Mouse (Mus musculus) layer of hippocampus, adult 9-10 months (tissue): Measurements from ENCODE around the gene Tigd4.
A peak's percentile ranks its signal among the peaks of the same experiment; 100 is the strongest.

Experiments used
- DNase-seq: peaks from one replicate; pipeline ENCODE4 v3.0.0; 2022; ENCODE audit warnings: low spot score

The Tigd4 gene

DNA sequence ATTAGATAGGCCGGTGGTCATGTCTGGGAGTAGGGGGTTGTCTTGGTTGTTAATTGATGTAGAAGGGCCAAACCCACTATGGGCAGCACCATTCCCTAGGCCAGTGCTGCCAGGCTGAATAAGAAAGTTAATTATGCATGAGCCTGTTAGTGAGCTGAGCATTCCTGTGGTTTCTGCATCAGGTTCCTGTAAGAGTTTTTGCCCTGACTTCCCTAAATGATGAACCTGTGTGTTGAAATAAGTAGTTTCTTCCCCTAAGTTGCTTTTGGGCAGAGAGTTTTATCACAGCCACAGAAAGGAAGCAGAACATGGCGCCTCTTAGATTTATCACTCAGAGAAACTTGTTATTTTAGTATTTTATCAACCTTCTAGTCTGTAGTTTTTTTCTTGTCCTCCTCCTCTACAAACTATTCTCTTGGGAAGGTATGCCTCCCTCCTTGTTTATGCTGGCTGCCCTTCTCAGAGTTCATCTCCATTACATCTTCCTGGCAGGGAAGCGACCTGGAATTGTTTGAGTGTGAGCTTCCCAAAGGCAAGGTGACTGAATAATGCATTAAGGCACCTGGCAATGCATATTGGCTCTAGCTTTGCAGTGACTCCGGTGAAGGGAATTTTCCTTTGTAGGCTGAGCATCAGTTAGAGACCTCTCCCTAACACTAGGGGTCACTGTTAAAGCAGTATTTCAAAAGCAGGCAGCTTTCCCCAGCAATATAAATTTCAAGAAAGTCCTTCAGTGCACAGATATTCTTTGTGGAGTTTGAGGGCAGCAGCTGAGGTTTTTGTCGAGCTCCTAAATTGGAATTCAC lies 21.9 kb downstream of the Tigd4 start:
- DNase-seq, result peak; percentile 42

DNA sequence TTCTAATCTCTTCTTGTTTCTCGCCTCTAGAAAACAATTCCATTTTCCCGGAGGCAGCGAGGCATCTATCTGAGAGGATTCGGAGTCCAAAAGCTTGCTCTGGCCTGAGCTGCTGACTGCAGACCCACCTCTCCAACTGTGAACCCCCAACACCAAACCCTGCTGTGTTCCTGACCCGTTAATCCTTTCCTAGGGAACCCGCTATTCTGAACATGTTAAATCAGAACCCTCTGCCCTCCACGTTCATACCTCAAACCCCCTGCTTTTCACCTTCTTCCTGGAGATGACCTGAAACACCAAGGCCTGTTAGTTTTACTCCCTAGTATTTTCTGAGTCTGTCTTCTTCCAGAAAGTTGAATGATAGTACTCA lies 22.5 kb downstream of the Tigd4 start:
- no peak for DNase-seq

DNA sequence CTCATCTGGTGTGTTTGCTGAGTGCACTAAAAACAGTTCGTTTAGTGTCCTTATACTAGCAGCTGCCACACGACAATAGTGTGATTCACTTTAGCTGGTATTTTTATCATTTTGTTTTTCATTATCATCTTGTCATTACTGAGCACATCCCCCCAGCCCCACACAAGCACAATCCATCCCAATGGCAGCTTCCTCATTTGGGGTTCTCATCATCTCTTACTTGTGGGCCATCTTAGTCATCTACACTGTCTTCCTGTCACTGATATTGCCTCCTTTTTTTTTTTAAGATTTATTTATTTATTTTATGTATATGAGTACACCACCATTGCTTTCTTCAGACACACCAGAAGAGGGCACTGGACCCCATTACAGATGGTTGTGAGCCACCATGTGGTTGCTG lies 25.3 kb downstream of the Tigd4 start:
- no peak for DNase-seq

DNA sequence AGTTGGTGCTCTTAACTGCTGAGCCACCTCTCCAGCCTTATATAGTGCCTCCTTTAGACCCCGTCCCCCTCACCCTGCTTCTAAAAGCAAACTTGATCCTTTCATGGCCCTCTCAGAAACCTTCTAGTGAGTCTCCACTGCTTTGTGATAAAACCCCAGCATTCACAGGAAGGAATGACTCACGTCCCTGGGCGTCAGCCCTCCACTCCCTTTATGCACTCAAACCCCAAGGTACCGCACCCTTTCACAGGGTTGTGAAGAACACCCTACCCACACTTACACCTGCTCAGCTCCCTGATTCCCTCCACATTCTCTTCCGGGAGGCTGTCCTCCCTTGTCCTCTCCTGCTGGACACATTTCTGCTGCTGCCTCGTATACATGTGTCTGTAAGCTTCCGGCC lies 25.7 kb downstream of the Tigd4 start:
- DNase-seq, result no peak

DNA sequence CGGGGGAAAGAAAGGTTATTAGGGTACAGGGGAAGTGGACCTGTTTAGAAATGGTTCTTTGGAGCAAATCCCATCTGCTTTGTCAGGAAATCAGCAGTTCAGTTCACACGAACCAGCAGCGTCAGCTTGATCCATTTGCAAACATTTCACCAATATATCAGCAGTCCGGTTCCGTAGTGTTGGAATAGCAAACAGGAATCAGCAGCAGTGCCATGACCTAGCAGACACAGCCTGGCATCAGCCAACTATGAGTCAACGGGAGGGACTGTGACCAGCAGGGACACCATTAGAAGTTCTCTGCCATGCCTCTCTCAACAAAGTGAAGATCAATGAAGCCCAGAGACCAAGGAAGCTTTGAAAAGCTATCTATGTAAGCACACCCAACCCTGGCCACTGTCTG lies 26.4 kb downstream of the Tigd4 start:
- no peak for DNase-seq

DNA sequence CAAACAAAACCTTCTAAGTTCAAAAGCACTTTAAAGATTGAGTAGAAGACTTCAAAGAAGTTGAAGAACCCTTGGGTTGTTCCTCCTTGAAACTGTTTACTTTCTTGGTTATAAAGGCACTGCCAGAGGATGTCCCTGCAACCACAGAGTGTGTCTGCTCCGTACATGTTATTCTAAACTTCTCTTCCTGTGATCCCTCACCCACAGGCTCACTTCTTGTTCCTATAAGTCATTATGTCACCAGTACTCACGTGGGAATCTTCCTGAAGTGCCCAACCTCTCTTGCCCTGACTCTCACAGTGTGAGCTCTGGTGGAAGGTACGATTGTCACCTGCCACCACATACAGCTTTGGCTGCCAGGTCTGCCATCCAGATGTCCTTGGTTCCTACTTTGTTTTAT lies 28.7 kb downstream of the Tigd4 start:
- no peak for DNase-seq

DNA sequence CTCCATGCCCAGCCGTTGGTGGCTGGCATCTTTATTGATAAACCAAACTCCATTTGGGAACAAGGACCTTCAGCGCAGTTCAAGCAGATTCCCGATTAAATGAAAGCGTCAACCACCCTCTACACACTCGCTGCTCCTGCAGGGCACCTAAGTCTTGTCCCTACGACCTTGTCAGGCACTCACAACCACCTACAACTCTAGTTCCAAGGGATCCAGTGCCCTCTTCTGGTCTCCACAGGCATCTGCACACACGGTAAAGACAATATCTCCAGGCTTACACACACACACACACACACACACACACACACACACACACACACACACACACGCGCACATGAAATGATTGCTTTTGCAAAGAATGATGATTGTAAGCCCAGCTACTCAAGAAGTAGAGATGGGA lies 38.2 kb downstream of the Tigd4 start:
- no peak for DNase-seq

DNA sequence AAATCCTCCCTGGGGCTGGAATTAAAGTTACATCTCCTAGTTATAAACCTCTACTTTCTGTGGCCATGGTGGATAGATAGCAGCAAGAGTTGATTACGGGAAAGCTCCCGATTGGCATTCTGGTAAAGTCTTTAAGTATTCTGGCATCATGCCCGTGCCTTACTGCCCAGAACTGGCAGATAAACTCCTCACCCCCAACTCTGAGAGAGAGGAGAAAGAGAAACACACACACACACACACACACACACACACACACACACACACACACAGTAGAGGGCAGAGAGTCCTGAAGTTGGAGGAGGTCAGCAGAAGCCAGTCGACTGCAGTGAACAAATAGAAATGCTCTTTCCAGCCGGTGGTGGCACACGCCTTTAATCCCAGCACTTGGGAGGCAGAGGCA lies 43.7 kb downstream of the Tigd4 start:
- no peak for DNase-seq

DNA sequence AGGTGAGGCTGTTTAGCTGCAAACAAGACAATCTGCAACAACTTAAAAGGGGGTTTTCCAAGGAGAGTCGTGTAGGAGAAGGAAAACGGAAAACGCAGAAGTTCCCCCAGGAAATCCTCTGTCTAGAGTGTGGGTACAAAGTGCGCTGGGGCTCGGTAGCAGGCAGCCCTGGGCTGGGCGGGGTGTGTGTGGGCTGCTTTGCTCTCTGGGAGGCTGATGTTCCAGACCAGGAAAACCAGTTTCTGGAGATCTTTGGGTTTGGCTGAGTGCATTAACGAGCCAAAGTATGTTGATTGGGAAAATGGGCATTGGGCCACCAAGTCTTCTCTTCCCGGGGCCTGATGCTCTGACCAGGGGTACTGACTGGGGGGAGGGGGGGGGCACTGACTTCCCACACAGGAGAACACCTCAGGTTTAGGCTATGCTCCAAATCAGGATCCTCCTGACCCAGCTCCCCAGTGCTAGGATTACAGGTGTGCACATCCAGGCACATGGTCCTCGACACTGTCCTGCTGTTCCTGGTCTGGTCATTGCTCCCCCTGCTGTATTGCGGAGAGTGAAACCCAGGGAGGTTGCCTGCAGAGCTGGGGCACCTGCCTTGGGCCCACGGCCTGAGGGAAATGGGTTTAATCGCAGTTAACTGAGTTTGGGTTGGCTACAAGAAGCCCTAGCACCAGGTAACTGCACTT lies 44.7 kb downstream of the Tigd4 start:
- DNase-seq, result no peak

DNA sequence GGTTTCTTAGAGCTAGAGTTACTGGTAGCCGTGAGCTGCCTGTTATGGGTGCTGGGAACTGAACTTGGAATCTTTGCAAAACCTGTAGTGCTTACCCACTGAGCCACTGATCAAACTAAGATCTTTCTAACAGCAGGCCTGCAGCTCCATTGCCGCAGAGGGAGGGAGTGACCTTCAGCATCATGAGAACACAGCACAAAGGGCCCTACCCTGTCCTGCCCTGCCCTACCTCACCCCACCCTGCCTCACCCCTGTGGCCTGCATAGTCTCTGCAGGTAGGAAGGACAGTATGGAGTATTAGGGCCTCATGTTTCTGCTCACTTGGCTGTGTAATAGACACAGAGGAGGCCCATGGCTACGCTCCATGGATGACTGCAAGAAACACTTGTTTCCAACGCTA lies 45.5 kb downstream of the Tigd4 start:
- DNase-seq, result no peak

DNA sequence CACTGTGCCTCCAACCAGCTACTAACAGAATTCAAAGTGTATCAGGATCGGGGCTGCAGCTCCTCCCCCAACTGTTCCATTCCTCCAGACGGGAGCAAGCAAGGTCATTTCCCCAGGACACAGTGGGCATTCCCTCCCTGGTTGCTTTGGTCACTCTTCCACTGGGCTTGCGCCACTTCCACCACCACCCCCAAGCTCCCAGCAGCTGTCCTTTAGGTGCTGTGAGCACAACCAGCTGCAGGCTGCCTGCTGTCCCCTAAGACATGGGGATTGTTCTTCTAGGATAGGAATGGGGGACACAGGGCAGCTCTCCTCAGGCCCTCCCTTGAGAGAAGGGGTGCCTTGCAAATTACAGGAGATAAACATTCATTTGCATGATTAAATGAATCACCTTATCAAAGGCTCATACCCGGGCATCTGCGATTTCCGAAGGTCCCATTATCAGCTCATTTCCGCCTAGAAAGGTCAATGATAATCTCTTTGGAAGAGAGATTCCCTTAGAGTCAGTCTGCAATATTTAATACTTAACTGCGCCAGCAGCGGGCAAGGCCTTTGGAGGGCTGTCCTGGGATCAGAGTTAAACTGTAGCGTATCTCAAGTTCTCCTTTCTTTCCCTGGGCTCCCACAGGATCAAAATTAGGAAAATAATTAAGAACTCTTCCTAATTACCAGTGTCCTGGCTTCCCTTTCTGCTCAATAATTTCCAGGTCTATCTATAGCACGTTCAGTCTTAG lies 46.6 kb downstream of the Tigd4 start:
- DNase-seq, result no peak

DNA sequence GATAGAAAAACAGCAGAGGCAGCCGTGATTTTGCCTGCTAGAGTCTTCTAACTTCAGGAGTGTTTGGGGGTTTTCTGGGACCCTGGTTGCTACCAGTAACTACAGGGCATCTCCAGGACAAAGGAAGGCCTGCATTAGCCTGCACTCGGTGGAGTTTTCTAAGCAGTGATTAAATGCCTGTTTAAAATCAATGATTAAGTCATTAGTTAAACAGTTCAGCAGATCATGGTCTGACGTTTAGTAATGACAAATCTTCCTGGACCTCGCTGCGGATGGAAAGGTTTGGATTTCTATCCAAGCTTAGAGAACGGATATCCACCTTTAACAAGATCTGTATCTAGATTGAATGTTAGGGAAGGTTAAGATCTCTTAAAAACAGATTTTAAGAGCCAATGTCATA lies 47.2 kb downstream of the Tigd4 start:
- DNase-seq, result no peak

DNA sequence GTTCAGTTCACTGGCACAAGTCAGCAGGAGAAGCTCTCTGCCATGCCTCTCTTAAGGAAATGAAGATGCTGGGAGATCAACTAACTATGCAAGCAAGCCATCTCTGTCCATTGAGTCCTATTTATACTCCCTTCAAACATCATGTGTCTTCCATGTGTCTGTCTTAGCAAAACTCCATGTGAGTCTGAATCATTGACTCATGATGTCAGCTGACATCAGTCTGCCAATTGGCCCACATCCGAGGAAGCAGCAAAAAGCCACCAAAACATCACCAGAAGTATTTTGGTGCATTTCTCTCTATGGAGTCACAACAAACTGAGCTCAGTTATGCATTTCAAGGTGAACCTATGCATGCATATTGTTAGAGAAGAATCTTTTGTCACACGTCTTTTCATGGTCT lies 48.0 kb downstream of the Tigd4 start:
- no peak for DNase-seq

DNA sequence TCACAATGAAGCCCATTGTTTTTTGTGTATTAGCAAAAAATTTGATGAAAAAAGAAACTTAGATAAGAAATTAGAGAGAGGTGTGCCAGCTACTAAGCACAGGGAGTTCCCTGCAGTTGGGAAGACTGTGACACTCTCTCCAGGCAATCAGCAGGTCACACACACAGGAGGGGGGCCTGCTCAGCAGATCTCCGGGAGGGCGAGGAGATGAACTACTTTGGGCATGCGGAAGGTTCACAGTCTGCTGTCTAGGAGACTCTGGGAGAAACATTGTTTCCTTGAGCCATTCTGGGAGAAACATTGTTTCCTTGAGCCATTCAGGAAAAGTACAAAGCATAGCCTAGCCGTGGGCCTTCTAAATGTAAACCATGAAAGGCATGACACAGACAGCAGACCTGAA lies 49.6 kb downstream of the Tigd4 start:
- no peak for DNase-seq

DNA sequence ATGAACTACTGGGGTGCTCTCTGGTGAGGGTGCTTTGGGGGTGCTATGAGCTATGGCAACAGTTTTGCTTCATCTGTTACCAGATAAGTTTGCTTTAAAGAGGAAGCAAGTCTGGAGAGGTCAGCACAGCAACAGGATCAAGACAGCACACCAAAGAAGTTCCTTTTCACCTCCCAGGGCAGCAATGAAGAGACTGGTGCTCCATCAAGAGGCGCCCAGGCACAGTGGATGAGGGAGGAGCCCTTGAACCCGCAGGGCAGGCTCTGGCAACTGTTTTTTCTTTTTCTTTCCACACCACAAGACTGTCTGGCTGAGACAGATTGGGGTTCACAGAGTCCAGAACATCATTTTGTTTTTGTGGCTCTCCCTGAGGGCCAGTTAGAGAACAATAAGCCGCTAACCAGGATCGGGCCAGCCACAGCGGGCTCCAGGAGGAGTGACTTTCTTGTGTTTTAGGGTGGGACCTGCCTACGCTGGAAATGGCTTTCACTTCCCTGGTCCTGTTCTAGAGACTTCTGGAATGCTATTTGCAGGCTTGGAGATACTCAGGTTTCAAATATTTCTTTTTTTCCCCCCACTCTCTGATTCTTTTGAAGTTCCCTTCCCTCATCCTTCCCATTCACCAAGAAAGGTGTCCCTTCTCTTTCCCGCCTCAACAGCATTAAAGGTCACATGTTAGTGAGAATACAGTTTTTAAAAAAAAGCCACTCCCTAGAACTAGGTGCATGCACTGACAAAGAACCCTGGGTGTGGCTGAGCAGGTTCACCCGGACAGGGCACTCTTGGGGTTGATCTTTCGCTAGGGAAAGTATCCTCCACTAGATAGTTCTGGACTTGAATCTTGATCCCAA lies 52.0 kb downstream of the Tigd4 start:
- DNase-seq, result no peak

DNA sequence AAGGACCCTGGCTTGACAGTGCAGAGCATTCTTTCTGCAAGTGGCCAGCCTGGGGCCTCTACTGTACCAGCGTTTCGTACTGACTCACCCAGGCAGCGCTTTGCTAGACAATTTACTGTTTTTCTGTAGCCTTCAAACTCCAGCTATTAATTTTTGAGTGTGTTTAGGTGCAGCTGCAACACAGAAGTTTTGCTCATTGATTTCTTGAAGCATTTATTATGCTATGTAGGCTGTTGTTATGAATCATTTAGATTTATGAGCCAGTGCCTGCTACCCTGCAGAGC lies 52.6 kb downstream of the Tigd4 start:
- no peak for DNase-seq

DNA sequence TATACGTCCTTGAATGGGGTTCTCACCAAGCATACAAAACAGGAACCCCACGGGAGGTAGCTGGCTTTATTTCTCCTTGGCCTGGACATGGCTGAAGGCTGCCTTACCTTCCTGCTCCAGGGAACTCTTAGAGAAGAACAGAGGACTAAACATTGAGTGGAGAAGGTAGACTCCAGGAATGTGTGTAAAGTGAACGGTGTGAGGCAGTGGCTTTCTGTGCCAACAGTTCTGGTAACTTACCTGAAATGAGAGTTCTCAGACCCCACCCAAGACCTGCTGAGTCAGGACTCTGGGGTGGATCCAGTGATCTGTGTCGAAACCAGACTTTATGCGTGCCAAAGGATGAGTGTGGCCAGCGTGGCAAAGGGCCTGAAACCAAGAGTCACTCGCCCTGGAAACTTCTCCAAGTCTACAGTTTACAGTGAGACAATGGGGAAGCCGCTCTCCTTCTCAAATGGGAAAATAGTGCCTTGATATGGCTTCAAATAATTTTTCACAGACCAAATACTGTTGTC lies 53.0 kb downstream of the Tigd4 start:
- no peak for DNase-seq
